Mouse (Mus musculus): ENCODE data around the gene Mrpl54. TPM values are rescaled to one million over a fixed set of nuclear protein-coding genes. Genes with fewer than 3 reads are reported as not detected.

The Mrpl54 gene
- polyA plus RNA-seq (2014; fragmentation: Nextera tagmentation; extraction: Ambion mirVana), result 136 and 142 TPM in 2 replicates

GRCm38 (mm10) chr10:81266211-81267105 lies at the start of gene Mrpl54, which contains the start of gene Apba3:
TSS of gene Mrpl54 (minus strand) at chr10:81266934.
TSS of gene Apba3 (plus strand) at chr10:81266960.
- peak within 1 kb of the TSS; percentile 82 for H3K4me2 ChIP-seq (replicated peaks)
- peaks cover 25% of the 10 kb centered on the region for H3K4me1 ChIP-seq (replicated peaks; ENCODE audit: control insufficient read depth, insufficient read depth, low read length)
- H3K4me3 ChIP-seq (replicated peaks; ENCODE audit: low read length), result peak within 1 kb of the TSS; percentile 63
- ATAC-seq (ENCODE audit: low FRiP score) (peak; percentile 93), DNase-seq (ENCODE audit: low spot score) (peak; percentile 96)
- under 1% methylated on average over 48 of the region's 48 CpGs for WGBS
- peak within 1 kb of the TSS; percentile 87 for H3K27ac ChIP-seq
- peak within 1 kb of the TSS; percentile 79 for H3K9ac ChIP-seq
- no peaks in the 10 kb centered on the region for H3K27me3 ChIP-seq (ENCODE audit: control insufficient read depth, insufficient read depth, low read length)
- no peaks in the 10 kb centered on the region for H3K9me3 ChIP-seq (ENCODE audit: control insufficient read depth, low read length)
- peaks cover 37% of the 10 kb centered on the region for H3K36me3 ChIP-seq (replicated peaks; ENCODE audit: control insufficient read depth, insufficient read depth)

- DNase-seq (ENCODE audit: low spot score) (no peak), ATAC-seq (ENCODE audit: low FRiP score) (no peak)
- Histone ChIP-seq H3K27ac (no peak overlapping the region), H3K4me1 (replicated peaks; ENCODE audit: control insufficient read depth, insufficient read depth, low read length) (peaks cover 12% of the 10 kb centered on the region), H3K36me3 (replicated peaks; ENCODE audit: control insufficient read depth, insufficient read depth) (peaks cover 79% of the 10 kb centered on the region), H3K9ac (no peak overlapping the region), H3K9me3 (ENCODE audit: control insufficient read depth, low read length) (no peaks in the 10 kb centered on the region), H3K4me2 (replicated peaks) (no peak overlapping the region), H3K4me3 (replicated peaks; ENCODE audit: low read length) (no peak overlapping the region), H3K27me3 (ENCODE audit: control insufficient read depth, insufficient read depth, low read length) (no peaks in the 10 kb centered on the region)
- WGBS, result 93% methylated on average over 16 of the region's 16 CpGs
These were observed 48.9 kb upstream of the Mrpl54 start for GRCm38 (mm10) chr10:81315587-81315986.

- Histone ChIP-seq H3K4me1 (replicated peaks; ENCODE audit: control insufficient read depth, insufficient read depth, low read length) (peaks cover 5% of the 10 kb centered on the region), H3K27me3 (ENCODE audit: control insufficient read depth, insufficient read depth, low read length) (no peaks in the 10 kb centered on the region), H3K9ac (no peak overlapping the region), H3K4me2 (replicated peaks) (no peak overlapping the region), H3K27ac (no peak overlapping the region), H3K9me3 (ENCODE audit: control insufficient read depth, low read length) (no peaks in the 10 kb centered on the region), H3K36me3 (replicated peaks; ENCODE audit: control insufficient read depth, insufficient read depth) (peaks cover 93% of the 10 kb centered on the region), H3K4me3 (replicated peaks; ENCODE audit: low read length) (no peak overlapping the region)
- 82% methylated on average over 7 of the region's 7 CpGs for WGBS
- DNase-seq (ENCODE audit: low spot score) (no peak), ATAC-seq (ENCODE audit: low FRiP score) (no peak)
These were observed 47.5 kb upstream of the Mrpl54 start for GRCm38 (mm10) chr10:81314201-81314600.

GRCm38 (mm10) chr10:81313581-81313980 lies 46.8 kb upstream of the Mrpl54 start:
- WGBS, result 94% methylated on average over 13 of the region's 13 CpGs
- Histone ChIP-seq H3K27me3 (ENCODE audit: control insufficient read depth, insufficient read depth, low read length) (no peaks in the 10 kb centered on the region), H3K4me3 (replicated peaks; ENCODE audit: low read length) (no peak overlapping the region), H3K36me3 (replicated peaks; ENCODE audit: control insufficient read depth, insufficient read depth) (peaks cover 95% of the 10 kb centered on the region), H3K4me1 (replicated peaks; ENCODE audit: control insufficient read depth, insufficient read depth, low read length) (no peaks in the 10 kb centered on the region; the same call in 1 of the 2 replicates), H3K9ac (no peak overlapping the region), H3K27ac (no peak overlapping the region), H3K9me3 (ENCODE audit: control insufficient read depth, low read length) (no peaks in the 10 kb centered on the region), H3K4me2 (replicated peaks) (no peak overlapping the region)
- DNase-seq (ENCODE audit: low spot score) (no peak), ATAC-seq (ENCODE audit: low FRiP score) (no peak)

GRCm38 (mm10) chr10:81309571-81309970 lies 42.8 kb upstream of the Mrpl54 start:
- no peak overlapping the region for H3K9ac ChIP-seq
- 87% methylated on average over 5 of the region's 5 CpGs for WGBS
- no peak overlapping the region for H3K4me3 ChIP-seq (replicated peaks; ENCODE audit: low read length)
- ATAC-seq (ENCODE audit: low FRiP score), result no peak
- no peaks in the 10 kb centered on the region for H3K27me3 ChIP-seq (ENCODE audit: control insufficient read depth, insufficient read depth, low read length)
- H3K4me1 ChIP-seq (replicated peaks; ENCODE audit: control insufficient read depth, insufficient read depth, low read length), result no peaks in the 10 kb centered on the region
- H3K9me3 ChIP-seq (ENCODE audit: control insufficient read depth, low read length), result no peaks in the 10 kb centered on the region
- no peak overlapping the region for H3K27ac ChIP-seq
- H3K36me3 ChIP-seq (replicated peaks; ENCODE audit: control insufficient read depth, insufficient read depth), result peaks cover 90% of the 10 kb centered on the region
- no peak overlapping the region for H3K4me2 ChIP-seq (replicated peaks)
- no peak for DNase-seq (ENCODE audit: low spot score)

GRCm38 (mm10) chr10:81306837-81307682 lies 40.3 kb upstream of the Mrpl54 start:
- H3K36me3 ChIP-seq (replicated peaks; ENCODE audit: control insufficient read depth, insufficient read depth), result peaks cover 66% of the 10 kb centered on the region
- no peaks in the 10 kb centered on the region for H3K27me3 ChIP-seq (ENCODE audit: control insufficient read depth, insufficient read depth, low read length)
- ATAC-seq (ENCODE audit: low FRiP score), result no peak
- no peaks in the 10 kb centered on the region; the same call in 1 of the 2 replicates for H3K4me1 ChIP-seq (replicated peaks; ENCODE audit: control insufficient read depth, insufficient read depth, low read length)
- 95% methylated on average over 21 of the region's 21 CpGs for WGBS
- H3K27ac ChIP-seq, result no peak overlapping the region
- DNase-seq (ENCODE audit: low spot score), result no peak
- no peak overlapping the region for H3K4me2 ChIP-seq (replicated peaks)
- H3K9me3 ChIP-seq (ENCODE audit: control insufficient read depth, low read length), result no peaks in the 10 kb centered on the region
- H3K9ac ChIP-seq, result no peak overlapping the region
- H3K4me3 ChIP-seq (replicated peaks; ENCODE audit: low read length), result no peak overlapping the region

GRCm38 (mm10) chr10:81306173-81306668 lies 39.5 kb upstream of the Mrpl54 start:
- DNase-seq (ENCODE audit: low spot score), result no peak
- H3K36me3 ChIP-seq (replicated peaks; ENCODE audit: control insufficient read depth, insufficient read depth), result peaks cover 58% of the 10 kb centered on the region
- no peaks in the 10 kb centered on the region for H3K9me3 ChIP-seq (ENCODE audit: control insufficient read depth, low read length)
- H3K4me2 ChIP-seq (replicated peaks), result no peak overlapping the region
- no peaks in the 10 kb centered on the region; the same call in 1 of the 2 replicates for H3K4me1 ChIP-seq (replicated peaks; ENCODE audit: control insufficient read depth, insufficient read depth, low read length)
- ATAC-seq (ENCODE audit: low FRiP score), result no peak
- WGBS, result 94% methylated on average over 12 of the region's 12 CpGs
- H3K27ac ChIP-seq, result no peak overlapping the region
- H3K4me3 ChIP-seq (replicated peaks; ENCODE audit: low read length), result no peak overlapping the region
- no peak overlapping the region for H3K9ac ChIP-seq
- no peaks in the 10 kb centered on the region for H3K27me3 ChIP-seq (ENCODE audit: control insufficient read depth, insufficient read depth, low read length)

GRCm38 (mm10) chr10:81305663-81306062 lies 38.9 kb upstream of the Mrpl54 start:
- Histone ChIP-seq H3K9ac (no peak overlapping the region), H3K27ac (no peak overlapping the region), H3K36me3 (replicated peaks; ENCODE audit: control insufficient read depth, insufficient read depth) (peaks cover 52% of the 10 kb centered on the region), H3K27me3 (ENCODE audit: control insufficient read depth, insufficient read depth, low read length) (no peaks in the 10 kb centered on the region), H3K4me2 (replicated peaks) (no peak overlapping the region), H3K4me1 (replicated peaks; ENCODE audit: control insufficient read depth, insufficient read depth, low read length) (no peaks in the 10 kb centered on the region; the same call in 1 of the 2 replicates), H3K4me3 (replicated peaks; ENCODE audit: low read length) (no peak overlapping the region), H3K9me3 (ENCODE audit: control insufficient read depth, low read length) (no peaks in the 10 kb centered on the region)
- no peak for DNase-seq (ENCODE audit: low spot score)
- no peak for ATAC-seq (ENCODE audit: low FRiP score)
- 93% methylated on average over 14 of the region's 14 CpGs for WGBS
